Mouse (Mus musculus): ENCODE results near the gene Nme3. TPM values are rescaled to one million over a fixed set of nuclear protein-coding genes. Genes with fewer than 3 reads are reported as not detected.

Gene Nme3
- total and polyA plus RNA-seq, 2 experiments from 2014 or later, result 74.7 to 75.7 TPM

- no peak overlapping the region for H3K27ac ChIP-seq (ENCODE audit: low read depth, low read length)
- no peak for DNase-seq
- H3K9me3 ChIP-seq (ENCODE audit: low read length), result no peaks in the 10 kb centered on the region
- ATAC-seq, result no peak
- no peaks in the 10 kb centered on the region for H3K27me3 ChIP-seq (ENCODE audit: insufficient read depth, low read length)
- H3K4me3 ChIP-seq (ENCODE audit: low read depth, low read length), result no peak overlapping the region
- 95% methylated on average over 1 of the region's 1 CpGs for WGBS
- H3K9ac ChIP-seq, result no peak overlapping the region
- no peak overlapping the region for H3K4me2 ChIP-seq (ENCODE audit: low read depth)
- H3K4me1 ChIP-seq (ENCODE audit: insufficient read depth), result no peaks in the 10 kb centered on the region
- peaks cover 85% of the 10 kb centered on the region for H3K36me3 ChIP-seq (ENCODE audit: insufficient read depth)
- no peak for TF ChIP-seq CTCF (IDR thresholded peaks at IDR 0.05; ENCODE audit: low read depth)
Measured at GRCm38 (mm10) chr17:24923246-24923645, 26.9 kb downstream of the Nme3 start.

- H3K4me3 ChIP-seq (ENCODE audit: low read depth, low read length), result no peak overlapping the region
- H3K27me3 ChIP-seq (ENCODE audit: insufficient read depth, low read length), result no peaks in the 10 kb centered on the region
- H3K9ac ChIP-seq, result no peak overlapping the region
- no peak overlapping the region for H3K27ac ChIP-seq (ENCODE audit: low read depth, low read length)
- TF ChIP-seq CTCF (IDR thresholded peaks at IDR 0.05; ENCODE audit: low read depth), result no peak
- no peak overlapping the region for H3K4me2 ChIP-seq (ENCODE audit: low read depth)
- DNase-seq, result no peak
- peaks cover under 1% of the 10 kb centered on the region; the same call in 1 of the 2 replicates for H3K4me1 ChIP-seq (ENCODE audit: insufficient read depth)
- no peak for ATAC-seq
- WGBS, result 88% methylated on average over 1 of the region's 1 CpGs
- peaks cover 26% of the 10 kb centered on the region for H3K36me3 ChIP-seq (ENCODE audit: insufficient read depth)
- no peaks in the 10 kb centered on the region for H3K9me3 ChIP-seq (ENCODE audit: low read length)
Measured at GRCm38 (mm10) chr17:24929506-24929905, 33.2 kb downstream of the Nme3 start.

- Histone ChIP-seq H3K4me1 (ENCODE audit: insufficient read depth) (peaks cover 16% of the 10 kb centered on the region), H3K4me2 (ENCODE audit: low read depth) (no peak overlapping the region), H3K27me3 (ENCODE audit: insufficient read depth, low read length) (no peaks in the 10 kb centered on the region), H3K27ac (ENCODE audit: low read depth, low read length) (no peak overlapping the region), H3K9ac (no peak overlapping the region), H3K9me3 (ENCODE audit: low read length) (no peaks in the 10 kb centered on the region), H3K36me3 (ENCODE audit: insufficient read depth) (peaks cover 8% of the 10 kb centered on the region), H3K4me3 (ENCODE audit: low read depth, low read length) (no peak overlapping the region)
- ATAC-seq (no peak), DNase-seq (no peak)
- no peak for TF ChIP-seq CTCF (IDR thresholded peaks at IDR 0.05; ENCODE audit: low read depth)
- 95% methylated on average over 4 of the region's 4 CpGs for WGBS
Measured at GRCm38 (mm10) chr17:24932431-24932830, 36.1 kb downstream of the Nme3 start.

GRCm38 (mm10) chr17:24933163-24933562, 36.9 kb downstream of the Nme3 start:
- H3K4me3 ChIP-seq (ENCODE audit: low read depth, low read length), result no peak overlapping the region
- H3K4me2 ChIP-seq (ENCODE audit: low read depth), result no peak overlapping the region
- H3K27me3 ChIP-seq (ENCODE audit: insufficient read depth, low read length), result no peaks in the 10 kb centered on the region
- DNase-seq (no peak), ATAC-seq (no peak)
- H3K4me1 ChIP-seq (ENCODE audit: insufficient read depth), result peaks cover 16% of the 10 kb centered on the region
- no peaks in the 10 kb centered on the region for H3K9me3 ChIP-seq (ENCODE audit: low read length)
- WGBS, result 81% methylated on average over 4 of the region's 4 CpGs
- peaks cover 3% of the 10 kb centered on the region for H3K36me3 ChIP-seq (ENCODE audit: insufficient read depth)
- H3K27ac ChIP-seq (ENCODE audit: low read depth, low read length), result no peak overlapping the region
- no peak overlapping the region for H3K9ac ChIP-seq
- TF ChIP-seq CTCF (IDR thresholded peaks at IDR 0.05; ENCODE audit: low read depth), result no peak

- peak overlapping the region; percentile 92 for H3K9ac ChIP-seq
- DNase-seq, result no peak
Measured at GRCm38 (mm10) chr17:24934926-24935325, 38.6 kb downstream of the Nme3 start.

GRCm38 (mm10) chr17:24935666-24936065, 39.4 kb downstream of the Nme3 start:
- Histone ChIP-seq H3K4me1 (ENCODE audit: insufficient read depth) (peaks cover 16% of the 10 kb centered on the region), H3K27me3 (ENCODE audit: insufficient read depth, low read length) (no peaks in the 10 kb centered on the region), H3K36me3 (ENCODE audit: insufficient read depth) (peaks cover 3% of the 10 kb centered on the region), H3K4me3 (ENCODE audit: low read depth, low read length) (peak overlapping the region; percentile 90), H3K27ac (ENCODE audit: low read depth, low read length) (no peak overlapping the region), H3K9ac (peak overlapping the region; percentile 92), H3K4me2 (ENCODE audit: low read depth) (peak overlapping the region; percentile 68), H3K9me3 (ENCODE audit: low read length) (no peaks in the 10 kb centered on the region)
- DNase-seq, result no peak
- ATAC-seq, result no peak
- TF ChIP-seq CTCF (IDR thresholded peaks at IDR 0.05; ENCODE audit: low read depth), result no peak

More at GRCm38 (mm10) chr17:24934926-24935325, 38.6 kb downstream of the Nme3 start:
- no peaks in the 10 kb centered on the region for H3K27me3 ChIP-seq (ENCODE audit: insufficient read depth, low read length)
- H3K4me2 ChIP-seq (ENCODE audit: low read depth), result peak overlapping the region; percentile 68
- no peaks in the 10 kb centered on the region for H3K9me3 ChIP-seq (ENCODE audit: low read length)
- no peak overlapping the region for H3K4me3 ChIP-seq (ENCODE audit: low read depth, low read length)
- WGBS, result 91% methylated on average over 4 of the region's 4 CpGs
- ATAC-seq, result no peak
- TF ChIP-seq CTCF (IDR thresholded peaks at IDR 0.05; ENCODE audit: low read depth), result no peak
- H3K36me3 ChIP-seq (ENCODE audit: insufficient read depth), result peaks cover 3% of the 10 kb centered on the region
- peaks cover 16% of the 10 kb centered on the region for H3K4me1 ChIP-seq (ENCODE audit: insufficient read depth)
- H3K27ac ChIP-seq (ENCODE audit: low read depth, low read length), result no peak overlapping the region

- peak; percentile 95 for DNase-seq
- Histone ChIP-seq H3K9me3 (ENCODE audit: low read length) (no peaks in the 10 kb centered on the region), H3K4me3 (ENCODE audit: low read depth, low read length) (peak within 1 kb of the TSS; percentile 90), H3K27me3 (ENCODE audit: insufficient read depth, low read length) (no peaks in the 10 kb centered on the region), H3K27ac (ENCODE audit: low read depth, low read length) (peak within 1 kb of the TSS; percentile 92), H3K9ac (peak within 1 kb of the TSS; percentile 92), H3K4me2 (ENCODE audit: low read depth) (peak within 1 kb of the TSS; percentile 68), H3K4me1 (ENCODE audit: insufficient read depth) (peaks cover 16% of the 10 kb centered on the region), H3K36me3 (ENCODE audit: insufficient read depth) (peaks cover 3% of the 10 kb centered on the region)
- 2% methylated on average over 77 of the region's 78 CpGs for WGBS
- peak; percentile 24 for TF ChIP-seq CTCF (IDR thresholded peaks at IDR 0.05; ENCODE audit: low read depth)
- peak; percentile 99 for ATAC-seq
Measured at GRCm38 (mm10) chr17:24936259-24937237, 40.2 kb downstream of the Nme3 start, which contains the start of gene Mapk8ip3. Gene Mapk8ip3, minus strand, starts transcription at chr17:24936977.
